Mouse (Mus musculus): ENCODE results near the gene Atp6v1a. TPM values are rescaled to one million over a fixed set of nuclear protein-coding genes. Genes with fewer than 3 reads are reported as not detected.
A peak's percentile ranks its signal among the peaks of the same experiment; 100 is the strongest.

Atp6v1a gene
- polyA plus RNA-seq, 2 experiments = 32.9 to 64.4 TPM

DNA sequence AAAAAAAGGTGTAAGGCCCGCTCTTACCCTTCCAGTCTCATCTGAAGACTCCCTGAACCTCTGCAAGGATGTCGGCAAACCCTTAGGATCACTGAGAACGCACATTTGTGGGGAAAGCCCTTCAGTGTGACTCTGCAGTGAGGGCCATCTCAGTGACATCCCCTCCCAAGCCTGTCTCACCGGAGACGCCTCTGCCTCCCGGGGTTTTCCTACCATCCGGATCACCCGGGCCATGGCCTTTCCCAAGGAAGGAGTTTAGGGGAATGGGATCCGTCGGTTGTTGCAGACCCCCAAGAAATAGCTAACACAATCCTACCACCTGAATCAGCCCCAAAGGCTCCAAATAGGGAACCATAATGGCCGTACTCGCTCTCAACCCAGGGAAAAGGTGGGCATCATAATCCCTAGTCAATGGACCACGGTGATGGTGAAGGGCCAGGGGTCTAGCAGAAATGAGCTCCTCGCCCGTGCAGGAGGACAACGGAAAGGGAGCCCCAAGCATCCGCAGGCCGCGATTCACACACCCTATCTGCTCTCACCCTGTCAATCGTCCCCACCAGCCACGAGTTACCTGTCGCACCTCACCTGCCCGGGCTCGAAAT lies 1.0 kb downstream of the Atp6v1a start:
- H3K9me3 ChIP-seq (ENCODE audit: control insufficient read depth, low read length) = no peaks in the 10 kb centered on the region
- peak overlapping the region; percentile 98 for H3K27ac ChIP-seq (replicated peaks; ENCODE audit: low read depth, low read length)
- ATAC-seq (ENCODE audit: low FRiP score, low read depth) = 0 out of 2 replicates have a peak, but pooled peaks have one; percentile 0
- WGBS = 3% methylated on average over 24 of the region's 24 CpGs
- no peak for DNase-seq (ENCODE audit: low spot score)
- peak overlapping the region; percentile 92 for H3K9ac ChIP-seq (ENCODE audit: low read depth, low read length, severe bottlenecking)
- peaks cover 11% of the 10 kb centered on the region for H3K4me1 ChIP-seq (ENCODE audit: control insufficient read depth, insufficient read depth, low read length)
- H3K4me2 ChIP-seq (replicated peaks; ENCODE audit: low read depth, low read length, severe bottlenecking) = peak overlapping the region; percentile 90
- no peaks in the 10 kb centered on the region for H3K36me3 ChIP-seq (ENCODE audit: control insufficient read depth, insufficient read depth, low read length)
- H3K27me3 ChIP-seq (ENCODE audit: control insufficient read depth, insufficient read depth, low read length) = no peaks in the 10 kb centered on the region
- H3K4me3 ChIP-seq (replicated peaks; ENCODE audit: low read length) = peak overlapping the region; percentile 95
- no peak for TF ChIP-seq POLR2A (IDR thresholded peaks at IDR 0.05; ENCODE audit: borderline replicate concordance, extremely low read depth, insufficient read depth, insufficient read length)

GRCm38 (mm10) chr16:44136511-44137021 lies 2.9 kb downstream of the Atp6v1a start:
- H3K4me3 ChIP-seq (replicated peaks; ENCODE audit: low read length) = no peak overlapping the region
- H3K4me1 ChIP-seq (ENCODE audit: control insufficient read depth, insufficient read depth, low read length) = peaks cover 10% of the 10 kb centered on the region
- DNase-seq (ENCODE audit: low spot score) (no peak), ATAC-seq (ENCODE audit: low FRiP score, low read depth) (no peak)
- 82% methylated on average over 6 of the region's 6 CpGs for WGBS
- H3K4me2 ChIP-seq (replicated peaks; ENCODE audit: low read depth, low read length, severe bottlenecking) = no peak overlapping the region
- H3K27me3 ChIP-seq (ENCODE audit: control insufficient read depth, insufficient read depth, low read length) = no peaks in the 10 kb centered on the region
- no peaks in the 10 kb centered on the region for H3K36me3 ChIP-seq (ENCODE audit: control insufficient read depth, insufficient read depth, low read length)
- no peak overlapping the region for H3K27ac ChIP-seq (replicated peaks; ENCODE audit: low read depth, low read length)
- H3K9me3 ChIP-seq (ENCODE audit: control insufficient read depth, low read length) = no peaks in the 10 kb centered on the region
- no peak overlapping the region for H3K9ac ChIP-seq (ENCODE audit: low read depth, low read length, severe bottlenecking)
- no peak for TF ChIP-seq POLR2A (IDR thresholded peaks at IDR 0.05; ENCODE audit: borderline replicate concordance, extremely low read depth, insufficient read depth, insufficient read length)

DNA sequence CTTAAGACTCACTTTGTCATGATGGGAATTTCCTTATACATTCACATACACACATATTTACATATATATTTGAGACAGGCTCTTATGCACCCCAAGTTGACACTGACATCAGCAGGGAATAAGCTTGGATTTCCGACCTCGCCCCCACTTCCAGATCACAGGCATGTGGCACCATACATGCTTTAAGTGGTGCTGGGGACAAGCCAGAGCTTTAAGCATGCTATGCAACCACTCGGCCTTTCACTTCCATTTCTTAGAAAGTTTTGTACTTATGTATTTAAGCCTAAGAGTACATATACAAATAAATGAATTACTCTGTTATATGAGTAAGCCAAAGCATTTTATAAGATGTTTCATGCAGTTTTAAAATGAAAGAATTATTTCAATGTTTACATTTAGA lies 6.3 kb downstream of the Atp6v1a start:
- no peak for TF ChIP-seq POLR2A (IDR thresholded peaks at IDR 0.05; ENCODE audit: borderline replicate concordance, extremely low read depth, insufficient read depth, insufficient read length)
- H3K9ac ChIP-seq (ENCODE audit: low read depth, low read length, severe bottlenecking) = no peak overlapping the region
- no peak overlapping the region for H3K27ac ChIP-seq (replicated peaks; ENCODE audit: low read depth, low read length)
- H3K4me3 ChIP-seq (replicated peaks; ENCODE audit: low read length) = no peak overlapping the region
- no peak for ATAC-seq (ENCODE audit: low FRiP score, low read depth)
- H3K9me3 ChIP-seq (ENCODE audit: control insufficient read depth, low read length) = no peaks in the 10 kb centered on the region
- peaks cover 7% of the 10 kb centered on the region; the same call in 1 of the 2 replicates for H3K4me1 ChIP-seq (ENCODE audit: control insufficient read depth, insufficient read depth, low read length)
- no peak for DNase-seq (ENCODE audit: low spot score)
- no peaks in the 10 kb centered on the region for H3K36me3 ChIP-seq (ENCODE audit: control insufficient read depth, insufficient read depth, low read length)
- H3K4me2 ChIP-seq (replicated peaks; ENCODE audit: low read depth, low read length, severe bottlenecking) = no peak overlapping the region
- WGBS = 79% methylated on average over 3 of the region's 3 CpGs
- H3K27me3 ChIP-seq (ENCODE audit: control insufficient read depth, insufficient read depth, low read length) = no peaks in the 10 kb centered on the region

- no peaks in the 10 kb centered on the region for H3K9me3 ChIP-seq (ENCODE audit: control insufficient read depth, low read length)
- H3K4me1 ChIP-seq (ENCODE audit: control insufficient read depth, insufficient read depth, low read length) = no peaks in the 10 kb centered on the region
- H3K9ac ChIP-seq (ENCODE audit: low read depth, low read length, severe bottlenecking) = no peak overlapping the region
- H3K4me2 ChIP-seq (replicated peaks; ENCODE audit: low read depth, low read length, severe bottlenecking) = no peak overlapping the region
- DNase-seq (ENCODE audit: low spot score) (no peak), ATAC-seq (ENCODE audit: low FRiP score, low read depth) (no peak)
- 78% methylated on average over 4 of the region's 4 CpGs for WGBS
- no peak overlapping the region for H3K27ac ChIP-seq (replicated peaks; ENCODE audit: low read depth, low read length)
- no peak overlapping the region for H3K4me3 ChIP-seq (replicated peaks; ENCODE audit: low read length)
- H3K36me3 ChIP-seq (ENCODE audit: control insufficient read depth, insufficient read depth, low read length) = no peaks in the 10 kb centered on the region
- no peaks in the 10 kb centered on the region for H3K27me3 ChIP-seq (ENCODE audit: control insufficient read depth, insufficient read depth, low read length)
- no peak for TF ChIP-seq POLR2A (IDR thresholded peaks at IDR 0.05; ENCODE audit: borderline replicate concordance, extremely low read depth, insufficient read depth, insufficient read length)
Measured at GRCm38 (mm10) chr16:44132300-44132699, 7.2 kb downstream of the Atp6v1a start.

- TF ChIP-seq POLR2A (IDR thresholded peaks at IDR 0.05; ENCODE audit: borderline replicate concordance, extremely low read depth, insufficient read depth, insufficient read length) = no peak
- H3K27me3 ChIP-seq (ENCODE audit: control insufficient read depth, insufficient read depth, low read length) = no peaks in the 10 kb centered on the region
- H3K36me3 ChIP-seq (ENCODE audit: control insufficient read depth, insufficient read depth, low read length) = no peaks in the 10 kb centered on the region
- ATAC-seq (ENCODE audit: low FRiP score, low read depth) (peak; percentile 84; the same call in 1 of the 2 replicates), DNase-seq (ENCODE audit: low spot score) (peak; percentile 54)
- WGBS = 68% methylated on average over 4 of the region's 4 CpGs
- H3K4me3 ChIP-seq (replicated peaks; ENCODE audit: low read length) = no peak overlapping the region
- no peaks in the 10 kb centered on the region; the same call in none of the 2 replicates for H3K4me1 ChIP-seq (ENCODE audit: control insufficient read depth, insufficient read depth, low read length)
- H3K9ac ChIP-seq (ENCODE audit: low read depth, low read length, severe bottlenecking) = no peak overlapping the region
- no peak overlapping the region for H3K4me2 ChIP-seq (replicated peaks; ENCODE audit: low read depth, low read length, severe bottlenecking)
- H3K27ac ChIP-seq (replicated peaks; ENCODE audit: low read depth, low read length) = no peak overlapping the region
- no peaks in the 10 kb centered on the region for H3K9me3 ChIP-seq (ENCODE audit: control insufficient read depth, low read length)
Measured at GRCm38 (mm10) chr16:44126437-44126836, 13.1 kb downstream of the Atp6v1a start.

Measured in limb, embryonic 14.5 days (tissue).